Mouse (Mus musculus) macrophage (primary cell): Measurements from ENCODE around the gene Tapbp. TPM values are rescaled to one million over a fixed set of nuclear protein-coding genes. Genes with fewer than 3 reads are reported as not detected.

ENCODE experiments used
- H3K27ac ChIP-seq: fragments of 350-480 bp; formaldehyde crosslinking; 2 replicates; pipeline ENCODE4 v1.9.0; 2021
- H3K36me3 ChIP-seq: fragments of 350-480 bp; formaldehyde crosslinking; 2 replicates; pipeline ENCODE4 v1.9.0; 2021; ENCODE audit errors: inconsistent target
- H3K4me3 ChIP-seq: fragments of 350-480 bp; formaldehyde crosslinking; 2 replicates; pipeline ENCODE4 v1.9.0; 2021; ENCODE audit errors: inconsistent target
- H3K79me2 ChIP-seq: fragments of 350-480 bp; formaldehyde crosslinking; 2 replicates; pipeline ENCODE4 v1.9.0; 2021; ENCODE audit errors: inconsistent target
- WGBS: methylation state at CpG from one replicate; pipeline ENCODE4 v1.1.7; 2026; ENCODE audit warnings: inconsistent platforms; ENCODE audit not compliant: missing documents; 5-methylcytosine and 5-hydroxymethylcytosine counted together
- polyA plus RNA-seq: library from polyadenylated mRNA; stranded (reverse); fragments of 250-400 nt; gene quantifications from 3 replicates; pipeline ENCODE4 v1.2.4, GENCODE M21; 2018; ENCODE audit warnings: inconsistent platforms

The Tapbp gene
- polyA plus RNA-seq, 1 experiment from 2014 or later = 235 TPM

DNA sequence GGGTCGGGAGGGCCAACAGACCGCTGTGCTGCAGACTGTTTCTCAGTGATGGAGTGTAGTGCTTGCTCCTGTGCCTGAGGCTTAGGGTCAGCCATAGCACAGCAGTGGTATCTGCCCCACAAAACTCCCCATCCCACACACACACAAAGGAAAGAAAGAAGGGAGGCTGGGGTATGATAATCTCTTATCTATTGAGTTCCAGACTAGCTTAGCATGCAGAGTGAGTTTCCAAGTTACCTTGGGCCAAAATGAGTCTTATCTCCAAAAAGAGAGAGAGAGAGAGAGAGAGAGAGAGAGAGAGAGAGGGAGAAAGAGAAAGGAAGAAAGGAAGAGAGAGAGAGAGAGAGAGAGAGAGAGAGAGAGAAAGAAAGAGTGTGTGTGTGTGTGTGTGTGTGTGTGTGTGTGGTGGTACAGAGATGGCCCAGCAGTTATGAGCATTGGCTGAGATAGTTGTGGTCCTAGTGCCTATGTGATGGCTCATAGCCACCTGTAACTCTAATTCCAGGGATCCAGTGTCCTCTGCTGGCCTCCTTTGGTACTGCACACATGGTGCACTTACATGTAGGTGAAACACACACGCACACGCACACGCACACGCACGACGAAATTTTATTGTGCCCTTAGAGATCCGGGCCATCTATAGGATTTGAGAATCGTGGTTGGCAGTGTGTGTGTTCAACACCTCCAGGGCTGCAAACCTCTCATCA is 9.0 kb downstream of the Tapbp start:
- Histone ChIP-seq H3K4me3 (no peak overlapping the region), H3K79me2 (peaks cover 91% of the 10 kb centered on the region), H3K36me3 (peaks cover 66% of the 10 kb centered on the region), H3K27ac (no peak overlapping the region)
- WGBS = 97% methylated on average over 10 of the region's 10 CpGs

DNA sequence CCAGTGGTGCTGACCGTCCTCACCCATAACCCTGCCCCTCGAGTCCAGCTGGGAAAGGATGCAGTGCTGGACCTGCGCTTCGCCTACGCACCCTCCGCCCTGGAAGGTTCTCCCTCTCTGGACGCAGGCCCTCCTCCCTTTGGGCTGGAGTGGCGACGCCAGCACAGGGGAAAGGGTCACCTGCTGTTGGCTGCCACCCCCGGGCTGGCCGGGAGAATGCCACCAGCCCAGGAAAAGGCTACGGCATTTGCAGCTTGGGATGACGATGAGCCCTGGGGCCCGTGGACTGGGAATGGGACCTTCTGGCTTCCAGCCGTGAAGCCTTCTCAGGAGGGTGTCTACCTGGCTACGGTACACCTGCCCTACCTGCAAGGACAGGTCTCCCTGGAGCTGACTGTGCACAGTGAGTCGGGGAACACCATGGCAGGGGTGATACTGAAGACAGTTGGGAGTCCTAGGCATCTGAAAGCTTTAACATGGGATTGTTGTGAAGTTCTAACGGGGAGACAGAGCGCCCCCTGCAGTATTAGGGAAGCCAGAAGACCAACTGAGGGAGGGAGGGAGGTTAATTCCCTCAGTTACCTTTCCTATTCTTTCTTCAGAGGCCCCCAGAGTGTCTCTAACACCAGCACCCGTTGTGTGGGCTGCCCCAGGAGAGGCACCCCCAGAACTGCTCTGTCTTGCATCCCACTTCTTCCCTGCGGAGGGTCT is 9.9 kb downstream of the Tapbp start:
- Histone ChIP-seq H3K79me2 (peaks cover 86% of the 10 kb centered on the region), H3K36me3 (peaks cover 66% of the 10 kb centered on the region)
- WGBS = 94% methylated on average over 21 of the region's 21 CpGs

DNA sequence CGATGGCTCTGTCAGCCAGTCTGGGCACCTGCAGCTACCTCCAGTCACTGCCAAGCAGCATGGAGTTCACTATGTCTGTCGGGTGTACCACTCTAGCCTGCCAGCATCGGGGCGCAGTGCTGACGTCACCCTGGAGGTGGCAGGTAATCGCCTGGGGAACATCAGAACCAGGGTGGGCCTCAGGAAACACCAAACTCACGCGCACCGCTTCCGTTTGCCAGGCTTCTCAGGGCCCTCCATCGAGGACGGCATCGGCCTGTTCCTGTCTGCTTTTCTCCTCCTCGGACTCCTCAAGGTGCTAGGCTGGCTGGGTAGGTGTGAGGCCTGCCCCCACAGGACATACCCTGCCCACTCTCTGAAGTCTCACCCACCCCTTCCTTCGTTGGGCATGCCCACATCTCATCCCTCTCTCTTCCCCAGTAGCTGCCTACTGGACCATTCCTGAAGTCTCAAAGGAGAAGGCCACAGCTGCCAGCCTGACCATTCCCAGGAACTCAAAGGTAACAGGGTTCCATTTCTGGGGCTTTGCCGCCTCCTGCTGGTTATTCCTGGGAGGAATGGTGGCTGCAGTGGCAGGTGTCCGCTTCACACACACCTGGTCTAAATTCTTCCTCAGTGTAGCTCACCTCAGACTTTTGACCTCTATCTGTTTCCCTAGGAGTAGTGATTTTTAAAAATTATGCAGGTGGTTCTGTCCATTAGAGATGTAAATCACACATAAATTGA is 10.7 kb downstream of the Tapbp start:
- H3K36me3 ChIP-seq = peaks cover 66% of the 10 kb centered on the region
- H3K27ac ChIP-seq = no peak overlapping the region
- no peak overlapping the region for H3K4me3 ChIP-seq
- WGBS = 89% methylated on average over 16 of the region's 17 CpGs
- H3K79me2 ChIP-seq = peaks cover 86% of the 10 kb centered on the region

More for the DNA sequence above, 9.9 kb downstream of the Tapbp start:
- Histone ChIP-seq H3K4me3 (no peak overlapping the region), H3K27ac (no peak overlapping the region)

GRCm38 (mm10) chr17:33928251-33928947 is 12.7 kb downstream of the Tapbp start:
- Histone ChIP-seq H3K27ac (no peak overlapping the region), H3K79me2 (peaks cover 86% of the 10 kb centered on the region), H3K36me3 (peaks cover 59% of the 10 kb centered on the region), H3K4me3 (peak overlapping the region; percentile 83)
- 87% methylated on average over 19 of the region's 21 CpGs for WGBS

GRCm38 (mm10) chr17:33929371-33930279 is 13.9 kb downstream of the Tapbp start, which contains the start of gene Rgl2:
Rgl2 (plus strand) TSS chr17:33929543.
- Histone ChIP-seq H3K36me3 (peaks cover 56% of the 10 kb centered on the region), H3K4me3 (peak within 1 kb of the TSS; percentile 83), H3K79me2 (peaks cover 86% of the 10 kb centered on the region), H3K27ac (peak within 1 kb of the TSS; percentile 98)
- WGBS = under 1% methylated on average over 61 of the region's 80 CpGs

DNA sequence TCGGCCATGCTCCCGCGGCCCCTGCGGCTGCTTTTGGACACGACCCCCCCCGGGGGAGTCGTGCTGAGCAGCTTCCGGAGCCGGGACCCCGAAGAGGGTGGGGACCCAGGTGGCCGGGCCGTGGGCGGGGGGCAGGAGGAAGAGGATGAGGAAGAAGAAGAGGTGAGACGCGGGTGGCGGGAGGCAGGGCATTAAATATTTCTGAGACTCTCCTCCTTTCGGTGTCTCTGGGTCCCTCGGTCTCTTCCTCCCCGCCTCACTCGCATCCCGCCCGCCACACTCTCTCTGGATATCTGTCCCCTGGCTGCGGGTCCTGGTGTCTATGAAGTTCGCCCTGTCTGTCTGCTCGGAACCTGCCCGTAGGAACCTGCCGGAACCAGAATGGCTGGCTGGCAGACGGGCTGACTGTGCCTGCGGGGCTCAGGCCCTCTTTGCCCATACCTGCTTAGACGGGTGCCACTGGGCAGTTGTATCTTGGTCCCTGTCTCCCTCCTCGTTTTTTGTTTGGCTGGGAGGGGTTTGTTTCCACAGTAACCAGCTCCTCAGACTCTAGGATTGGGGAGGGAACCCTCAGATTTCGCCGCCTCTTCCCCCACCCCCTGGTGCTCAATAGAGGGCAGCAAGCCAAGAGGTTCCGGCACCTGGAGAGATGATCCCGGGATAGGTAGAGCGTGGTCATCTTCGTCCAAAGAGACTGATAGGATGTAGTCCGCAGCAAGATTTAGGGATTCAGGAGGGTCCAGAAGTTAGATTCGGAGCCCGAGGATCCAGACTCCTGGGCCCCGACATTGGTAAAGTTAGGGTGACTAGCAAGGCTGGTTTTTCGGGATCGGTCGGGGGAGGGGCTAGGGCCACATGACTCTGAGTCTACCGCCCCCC is 14.8 kb downstream of the Tapbp start:
- 1% methylated on average over 44 of the region's 45 CpGs for WGBS
- peaks cover 86% of the 10 kb centered on the region for H3K79me2 ChIP-seq
- peak overlapping the region; percentile 98 for H3K27ac ChIP-seq
- H3K36me3 ChIP-seq = peaks cover 56% of the 10 kb centered on the region
- H3K4me3 ChIP-seq = peak overlapping the region; percentile 83

DNA sequence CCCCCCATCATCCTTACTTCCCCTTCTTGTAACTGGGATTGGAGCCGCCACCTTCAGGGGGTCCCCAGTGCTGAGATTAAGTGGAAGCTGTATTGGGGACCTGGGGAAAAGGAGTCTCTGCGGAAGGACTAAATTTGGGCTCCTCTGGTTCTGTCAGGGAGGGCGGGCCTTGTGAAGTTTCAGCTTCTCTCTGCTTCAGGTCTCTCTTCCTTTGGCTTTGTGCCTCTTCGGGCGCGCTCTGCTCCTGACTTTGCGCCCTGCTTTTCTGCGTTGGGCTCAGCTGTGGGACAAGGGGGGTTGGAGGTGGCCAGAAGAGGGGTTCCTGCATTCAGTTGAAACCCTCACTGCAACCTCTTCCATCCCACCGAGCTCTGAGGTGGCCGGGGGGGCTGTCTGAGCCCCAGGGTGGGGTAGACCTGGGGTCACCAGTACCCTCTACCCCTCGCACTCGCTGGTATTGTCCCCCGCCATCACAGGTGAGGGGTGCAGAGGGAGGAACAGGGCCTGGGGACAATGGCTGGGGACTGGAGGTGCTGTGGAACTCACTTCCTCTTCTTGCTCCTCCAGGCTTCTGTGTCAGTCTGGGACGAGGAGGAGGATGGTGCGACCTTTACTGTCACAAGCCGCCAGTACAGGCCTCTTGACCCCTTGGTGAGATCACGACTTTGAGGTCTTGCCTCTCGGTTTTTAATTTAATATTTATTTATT is 15.6 kb downstream of the Tapbp start:
- Histone ChIP-seq H3K4me3 (peak overlapping the region; percentile 83), H3K79me2 (peaks cover 84% of the 10 kb centered on the region), H3K27ac (peak overlapping the region; percentile 98), H3K36me3 (peaks cover 55% of the 10 kb centered on the region)
- 20% methylated on average over 16 of the region's 18 CpGs for WGBS

- Histone ChIP-seq H3K27ac (peak overlapping the region; percentile 98; the same call in 1 of the 2 replicates), H3K79me2 (peaks cover 78% of the 10 kb centered on the region), H3K36me3 (peaks cover 53% of the 10 kb centered on the region), H3K4me3 (peak overlapping the region; percentile 83)
- WGBS = 94% methylated on average over 10 of the region's 11 CpGs
These were observed 16.2 kb downstream of the Tapbp start for GRCm38 (mm10) chr17:33931947-33932346.

GRCm38 (mm10) chr17:33932448-33932847 is 16.7 kb downstream of the Tapbp start:
- 91% methylated on average over 14 of the region's 14 CpGs for WGBS
- Histone ChIP-seq H3K79me2 (peaks cover 73% of the 10 kb centered on the region), H3K27ac (no peak overlapping the region), H3K36me3 (peaks cover 53% of the 10 kb centered on the region), H3K4me3 (no peak overlapping the region)

- H3K79me2 ChIP-seq = peaks cover 68% of the 10 kb centered on the region
- no peak overlapping the region for H3K27ac ChIP-seq
- H3K36me3 ChIP-seq = peaks cover 51% of the 10 kb centered on the region
- no peak overlapping the region for H3K4me3 ChIP-seq
- WGBS = 94% methylated on average over 15 of the region's 15 CpGs
These were observed 17.3 kb downstream of the Tapbp start for GRCm38 (mm10) chr17:33932970-33933369.

DNA sequence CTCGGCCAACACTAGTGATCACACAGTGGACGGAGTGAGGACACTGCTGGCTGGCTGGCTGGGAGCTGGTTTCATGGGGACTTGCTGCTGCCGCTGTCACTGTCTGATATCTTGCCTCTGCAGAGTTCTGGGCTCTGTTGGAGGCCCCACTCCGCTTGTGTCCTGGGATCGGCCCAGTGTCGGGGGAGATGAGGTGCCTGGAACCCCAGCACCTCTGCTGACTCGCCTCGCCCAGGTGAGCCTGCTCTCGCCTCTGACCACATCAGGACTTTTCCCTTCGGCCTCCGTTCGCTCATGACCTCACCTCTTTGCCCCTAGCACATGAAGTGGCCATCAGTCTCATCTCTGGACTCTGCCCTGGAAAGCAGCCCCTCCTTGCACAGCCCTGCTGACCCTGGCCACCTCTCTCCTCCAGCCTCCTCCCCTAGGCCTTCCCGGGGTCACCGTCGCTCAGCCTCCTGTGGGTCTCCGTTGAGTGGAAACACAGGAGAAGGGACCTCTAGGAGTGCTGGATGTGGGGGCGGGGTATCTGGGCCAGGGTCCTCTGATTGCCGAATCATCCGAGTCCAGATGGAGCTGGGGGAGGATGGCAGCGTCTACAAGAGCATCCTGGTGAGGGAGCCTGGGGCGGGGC is 19.8 kb downstream of the Tapbp start:
- Histone ChIP-seq H3K36me3 (peaks cover 43% of the 10 kb centered on the region), H3K27ac (no peak overlapping the region), H3K79me2 (peaks cover 70% of the 10 kb centered on the region), H3K4me3 (no peak overlapping the region)
- WGBS = 95% methylated on average over 21 of the region's 21 CpGs

DNA sequence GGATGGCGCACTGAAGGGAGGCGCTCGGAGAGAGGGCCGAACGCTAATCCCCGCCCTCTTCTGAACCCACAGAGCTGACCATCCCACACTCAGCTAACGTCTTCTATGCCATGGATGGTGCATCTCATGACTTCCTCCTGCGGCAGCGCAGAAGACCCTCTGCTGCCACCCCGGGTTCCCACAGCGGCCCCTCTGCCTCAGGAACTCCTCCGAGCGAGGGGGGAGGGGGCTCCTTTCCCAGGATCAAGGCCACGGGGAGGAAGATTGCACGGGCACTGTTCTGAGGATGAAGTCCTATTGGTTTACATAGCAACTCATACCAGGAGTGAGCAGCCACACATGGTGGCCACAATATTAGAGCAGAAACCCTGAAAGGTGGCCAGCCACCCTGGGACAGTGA is 21.3 kb downstream of the Tapbp start:
- 94% methylated on average over 15 of the region's 15 CpGs for WGBS
- no peak overlapping the region for H3K4me3 ChIP-seq
- H3K79me2 ChIP-seq = peaks cover 67% of the 10 kb centered on the region
- H3K27ac ChIP-seq = no peak overlapping the region
- H3K36me3 ChIP-seq = peaks cover 43% of the 10 kb centered on the region
